Mouse (Mus musculus): ENCODE results near the gene Kifap3.
"Not testable (repeated sequence)": the region's sequence is repeated elsewhere in the genome, so short reads cannot be mapped to it uniquely, and the experiment has no call there.

Kifap3 gene

GRCm38 (mm10) chr1:163779336-163780115 is at the start of gene Kifap3:
Gene Kifap3, plus strand, starts transcription at chr1:163779583.
- DNase-seq (ENCODE audit: low read depth in 1 of 2, low spot score in 2 of 2): peak; percentile 88

GRCm38 (mm10) chr1:163731166-163731565 is 48.2 kb upstream of the Kifap3 start:
- DNase-seq (ENCODE audit: low read depth in 1 of 2, low spot score in 2 of 2): not testable (repeated sequence)

- DNase-seq (ENCODE audit: low read depth in 1 of 2, low spot score in 2 of 2): no peak
Measured at GRCm38 (mm10) chr1:163736441-163737238, 42.7 kb upstream of the Kifap3 start.

DNA sequence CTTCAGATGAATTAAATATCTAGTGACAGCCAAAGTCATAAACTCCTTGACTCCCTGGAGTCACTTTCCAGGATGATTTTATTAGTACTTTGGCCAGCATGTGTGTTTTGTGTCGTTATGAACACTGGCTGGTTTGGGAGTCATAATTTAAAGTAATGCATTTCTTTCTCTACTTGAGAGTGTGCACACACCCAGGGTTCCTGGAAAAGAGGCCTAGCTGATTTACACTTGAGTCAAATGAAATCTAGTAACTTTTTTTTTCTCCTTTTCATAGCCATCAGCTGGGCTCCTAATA is 42.2 kb upstream of the Kifap3 start:
- no peak for DNase-seq (ENCODE audit: low read depth in 1 of 2, low spot score in 2 of 2)

GRCm38 (mm10) chr1:163751360-163751992 is 27.9 kb upstream of the Kifap3 start:
- no peak for DNase-seq (ENCODE audit: low read depth in 1 of 2, low spot score in 2 of 2)

DNA sequence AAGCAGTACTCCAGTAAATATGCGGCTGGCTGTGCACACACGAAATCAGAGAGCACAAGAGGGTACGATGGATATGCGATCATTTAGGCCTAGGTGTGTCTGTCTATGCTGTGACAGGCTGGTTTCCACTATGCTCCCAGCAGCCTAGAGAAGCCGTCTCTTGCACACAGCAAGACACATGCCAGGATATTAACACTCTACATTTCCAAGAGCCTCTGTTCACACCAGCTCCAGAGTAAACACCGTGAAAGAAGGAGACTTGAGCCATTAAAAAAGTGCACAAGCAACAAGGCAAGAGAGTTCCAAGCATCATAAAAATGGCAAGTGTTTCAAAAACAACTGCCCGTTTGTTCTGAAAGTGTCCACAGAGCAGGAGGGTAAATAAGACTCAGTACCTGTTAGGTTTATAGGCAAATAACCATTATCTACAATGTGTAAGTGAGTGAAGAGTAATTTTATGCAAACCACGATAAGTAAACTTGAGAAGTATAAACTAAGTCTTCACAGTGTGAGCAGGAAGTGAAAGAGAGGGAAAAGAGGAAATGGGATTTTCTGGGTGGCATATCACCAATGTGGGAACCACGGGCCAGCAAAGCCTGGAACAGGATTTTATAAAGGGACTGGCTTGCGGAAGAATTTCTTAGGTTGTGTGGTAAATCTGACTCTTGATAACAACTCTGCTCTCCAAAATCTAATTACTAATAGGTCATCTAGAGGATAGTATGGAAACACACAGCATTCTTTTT is 21.7 kb upstream of the Kifap3 start:
- DNase-seq (ENCODE audit: low read depth in 1 of 2, low spot score in 2 of 2): no peak

DNA sequence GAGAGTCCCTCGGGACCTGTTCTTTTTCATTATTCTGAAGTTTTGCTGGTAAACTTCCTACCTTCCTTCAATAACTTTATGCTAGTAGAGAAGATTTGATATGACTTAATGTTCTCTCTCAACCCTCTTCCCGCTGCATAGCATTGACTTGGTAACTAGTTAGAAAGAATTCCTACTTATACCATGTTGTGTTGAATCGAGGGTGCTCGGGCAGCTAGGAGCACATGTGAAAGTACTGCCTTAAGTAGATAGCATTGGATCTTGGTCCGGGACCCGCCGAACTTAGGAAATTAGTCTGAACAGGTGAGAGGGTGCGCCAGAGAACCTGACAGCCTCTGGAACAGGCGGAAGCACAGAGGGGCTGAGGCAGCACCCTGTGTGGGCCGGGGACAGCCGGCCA is 4.2 kb downstream of the Kifap3 start:
- not testable (repeated sequence) for DNase-seq (ENCODE audit: low read depth in 1 of 2, low spot score in 2 of 2)

DNA sequence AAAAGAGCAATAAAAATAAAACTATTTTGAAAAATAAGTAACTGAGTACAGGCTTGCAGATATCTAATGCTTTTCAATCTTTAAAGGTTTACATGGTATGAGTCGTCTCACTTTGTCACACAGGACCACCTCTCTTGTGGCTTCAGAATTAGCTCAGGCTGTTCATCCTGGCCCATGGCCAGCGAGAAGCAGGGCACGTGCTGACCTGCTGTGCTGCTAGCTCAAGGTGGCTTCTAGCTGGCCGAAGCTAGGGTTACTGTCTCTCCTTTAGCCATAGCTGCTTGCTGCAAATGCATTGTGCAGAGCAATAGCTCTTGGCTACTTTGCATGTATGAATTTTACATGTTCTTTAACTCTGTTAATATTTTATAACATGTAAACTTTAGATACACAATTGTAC is 42.0 kb downstream of the Kifap3 start:
- DNase-seq (ENCODE audit: low read depth in 1 of 2, low spot score in 2 of 2): no peak

DNA sequence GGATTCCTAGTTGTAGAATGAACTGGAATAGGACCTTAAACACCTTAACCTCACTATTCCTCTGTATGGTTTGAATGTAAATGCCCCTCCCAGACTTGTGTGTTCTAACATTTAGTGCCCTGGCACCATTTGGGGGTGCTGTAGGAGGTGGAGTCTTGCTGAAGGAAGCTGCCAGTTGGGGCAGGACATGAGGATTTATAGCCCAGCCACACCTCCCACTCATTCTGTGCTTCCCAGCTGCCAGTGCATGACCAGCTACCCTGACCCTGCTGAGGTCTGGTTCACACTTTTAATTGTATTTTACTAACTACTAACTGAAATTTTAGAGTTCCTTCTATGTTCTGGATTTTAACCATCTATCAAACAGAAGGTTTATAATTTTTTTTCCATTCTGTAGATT is 50.1 kb downstream of the Kifap3 start:
- no peak for DNase-seq (ENCODE audit: low read depth in 1 of 2, low spot score in 2 of 2)

DNA sequence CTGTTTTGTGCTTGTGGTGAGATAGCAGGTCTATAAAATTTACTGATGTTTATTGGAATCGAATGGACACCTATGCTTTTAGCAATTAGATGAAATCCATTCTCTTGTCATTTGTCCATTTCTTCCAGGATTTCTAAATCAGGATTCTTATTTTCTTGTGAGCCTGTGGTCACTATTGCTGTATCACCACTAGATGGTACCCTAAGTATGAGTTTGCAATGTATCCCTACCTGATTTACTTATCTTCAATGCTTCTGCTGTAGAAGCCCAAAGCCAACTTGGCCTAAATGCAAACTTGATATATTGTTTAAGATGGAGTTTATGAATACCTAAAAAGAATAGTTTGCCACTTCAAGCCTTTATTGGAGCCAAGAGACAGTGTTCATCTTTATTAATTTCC is 54.7 kb downstream of the Kifap3 start:
- no peak for DNase-seq (ENCODE audit: low read depth in 1 of 2, low spot score in 2 of 2)

GRCm38 (mm10) chr1:163835062-163835461 is 55.7 kb downstream of the Kifap3 start:
- DNase-seq (ENCODE audit: low read depth in 1 of 2, low spot score in 2 of 2): no peak

GRCm38 (mm10) chr1:163838482-163838881 is 59.1 kb downstream of the Kifap3 start:
- DNase-seq (ENCODE audit: low read depth in 1 of 2, low spot score in 2 of 2): not testable (repeated sequence)

DNA sequence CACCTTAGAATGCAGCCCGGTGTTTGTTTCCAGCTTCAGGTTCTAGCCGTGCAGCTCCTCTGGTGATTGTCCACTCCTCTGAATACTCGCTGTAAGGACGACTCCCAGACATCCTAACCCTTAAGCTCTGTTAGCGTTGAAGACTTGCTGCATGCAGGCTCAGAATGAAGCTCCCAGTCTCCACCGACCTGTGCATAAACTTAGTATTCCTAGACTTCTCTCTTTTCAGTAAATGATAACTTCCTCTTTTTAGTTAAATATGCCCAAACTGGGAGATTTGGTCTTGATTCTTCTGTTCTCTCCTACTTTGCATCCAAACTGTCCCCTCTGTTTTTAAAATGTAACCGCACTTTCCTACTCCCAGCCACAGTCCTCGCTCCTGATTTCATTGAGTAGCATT is 61.2 kb downstream of the Kifap3 start:
- no peak for DNase-seq (ENCODE audit: low read depth in 1 of 2, low spot score in 2 of 2)

- DNase-seq (ENCODE audit: low read depth in 1 of 2, low spot score in 2 of 2): no peak
Measured at GRCm38 (mm10) chr1:163842238-163842637, 62.9 kb downstream of the Kifap3 start.

DNA sequence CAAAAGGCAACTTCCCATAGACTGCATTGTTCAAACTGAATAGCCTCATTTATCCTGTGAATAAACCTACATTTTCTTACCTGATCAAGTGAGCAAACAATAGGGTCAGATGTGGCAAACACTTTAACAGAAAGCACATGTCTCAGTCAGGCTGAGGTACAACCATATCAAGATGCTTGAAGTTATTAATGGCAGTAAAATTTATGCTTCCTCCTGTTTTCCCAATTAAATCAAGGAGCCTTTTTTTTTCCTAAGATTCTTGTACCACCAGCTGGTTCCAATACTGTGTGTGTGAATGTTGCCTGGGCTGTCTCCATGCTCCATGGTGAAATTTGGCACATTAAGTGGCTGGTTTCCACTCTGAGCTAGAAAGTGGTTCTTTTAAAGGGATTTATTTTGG is 64.5 kb downstream of the Kifap3 start:
- DNase-seq (ENCODE audit: low read depth in 1 of 2, low spot score in 2 of 2): no peak

DNA sequence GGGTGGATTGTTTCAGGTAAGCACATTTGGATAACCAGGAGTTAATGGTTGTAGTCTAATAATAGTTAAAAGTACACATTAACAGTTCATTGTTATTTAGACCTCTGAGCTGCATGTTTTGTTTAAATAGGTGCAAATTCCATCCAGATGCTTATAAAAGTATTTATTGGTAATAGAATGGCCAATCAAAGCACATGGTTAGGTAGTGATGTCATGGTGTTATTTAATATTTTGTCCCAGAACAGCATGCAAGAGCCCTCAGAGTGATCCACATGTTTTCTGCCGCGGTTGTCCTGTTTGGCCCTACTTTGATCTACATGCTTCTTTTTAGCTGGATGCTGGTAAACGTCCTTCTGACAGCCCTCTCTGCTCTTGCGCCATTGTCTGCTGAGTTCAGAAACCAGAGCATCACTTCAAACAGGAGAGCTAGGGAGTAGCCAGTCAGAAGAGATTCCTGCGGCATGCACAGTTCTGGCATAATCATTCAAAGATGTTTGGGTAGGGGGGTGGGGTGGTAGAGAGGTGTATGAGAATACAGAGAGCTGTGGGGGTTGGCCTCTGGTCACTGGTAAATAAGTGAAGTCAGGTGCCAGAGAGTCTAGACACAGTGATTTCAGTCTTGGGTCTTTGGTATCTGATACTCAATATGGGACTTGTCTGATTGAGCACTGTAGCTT is 73.6 kb downstream of the Kifap3 start:
- DNase-seq (ENCODE audit: low read depth in 1 of 2, low spot score in 2 of 2): no peak

DNA sequence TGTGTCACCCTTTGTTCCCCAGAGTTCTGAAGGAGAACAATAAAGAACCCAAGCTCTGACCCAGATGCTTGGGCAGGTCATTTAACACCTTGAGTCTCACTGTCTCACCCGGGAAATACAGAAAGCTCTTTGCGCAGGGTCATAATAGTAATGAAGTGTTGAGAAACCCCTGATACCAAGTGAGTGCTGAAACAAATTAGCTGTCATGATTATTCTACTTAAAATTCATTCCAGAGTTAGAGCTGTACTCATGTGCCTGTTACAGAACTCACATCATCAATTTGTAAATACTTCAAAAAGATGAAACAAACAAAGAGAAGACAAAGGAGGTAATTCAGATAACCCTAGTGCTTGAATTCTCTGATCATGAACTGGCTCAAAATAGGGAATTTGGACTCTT is 79.0 kb downstream of the Kifap3 start:
- DNase-seq (ENCODE audit: low read depth in 1 of 2, low spot score in 2 of 2): no peak

- no peak for DNase-seq (ENCODE audit: low read depth in 1 of 2, low spot score in 2 of 2)
Measured at GRCm38 (mm10) chr1:163861538-163861937, 82.2 kb downstream of the Kifap3 start.

GRCm38 (mm10) chr1:163873158-163873557 is 93.8 kb downstream of the Kifap3 start:
- DNase-seq (ENCODE audit: low read depth in 1 of 2, low spot score in 2 of 2): no peak

GRCm38 (mm10) chr1:163889629-163890028 is 110.2 kb downstream of the Kifap3 start:
- DNase-seq (ENCODE audit: low read depth in 1 of 2, low spot score in 2 of 2): no peak

- DNase-seq (ENCODE audit: low read depth in 1 of 2, low spot score in 2 of 2): no peak
Measured at GRCm38 (mm10) chr1:163893294-163893693, 113.9 kb downstream of the Kifap3 start.
